Mouse (Mus musculus): ENCODE data around the gene Rpsa.
"Not testable (repeated sequence)": the region's sequence is repeated elsewhere in the genome, so short reads cannot be mapped to it uniquely, and the experiment has no call there.

Gene Rpsa

DNA sequence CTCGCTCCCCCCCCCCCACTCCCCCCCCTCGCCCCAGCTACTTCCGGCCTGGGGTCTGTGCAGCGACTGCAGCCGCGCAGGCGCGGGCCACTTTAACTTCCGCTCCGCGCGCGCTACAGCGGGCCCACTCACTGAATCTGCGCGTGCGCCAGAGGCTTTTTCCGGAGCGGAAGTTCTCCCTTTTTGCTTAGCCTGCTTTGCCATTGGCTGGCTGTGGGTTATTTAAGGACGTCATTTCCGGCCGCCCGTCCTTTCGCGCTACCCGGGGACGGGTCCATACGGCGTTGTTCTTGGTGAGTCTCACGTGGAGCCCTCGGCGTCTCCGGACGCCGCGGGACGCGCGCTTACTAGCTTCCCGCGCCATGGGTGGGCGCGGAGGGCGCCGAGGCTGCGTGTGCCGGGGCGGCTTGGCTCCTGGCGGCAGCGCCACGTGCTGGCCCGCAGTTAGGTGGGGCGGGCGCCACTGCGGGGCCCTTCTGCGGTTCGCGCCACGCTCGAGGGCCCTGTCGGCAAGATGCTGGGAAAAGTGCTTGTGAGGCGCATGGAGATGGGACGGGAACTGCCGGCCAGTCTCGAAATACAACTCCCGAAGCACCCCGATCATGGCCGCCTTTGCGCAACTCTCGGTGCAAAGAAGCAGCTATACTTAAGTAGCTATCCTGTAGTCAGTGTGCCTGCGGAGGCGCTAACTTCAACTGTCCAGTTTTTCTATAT, at the start of gene Rpsa:
Gene Rpsa, plus strand, starts transcription at position 152 of the 714 bp plus-strand sequence.
- DNase-seq (ENCODE audit: low spot score in 2 of 2), result peak; percentile 95

DNA sequence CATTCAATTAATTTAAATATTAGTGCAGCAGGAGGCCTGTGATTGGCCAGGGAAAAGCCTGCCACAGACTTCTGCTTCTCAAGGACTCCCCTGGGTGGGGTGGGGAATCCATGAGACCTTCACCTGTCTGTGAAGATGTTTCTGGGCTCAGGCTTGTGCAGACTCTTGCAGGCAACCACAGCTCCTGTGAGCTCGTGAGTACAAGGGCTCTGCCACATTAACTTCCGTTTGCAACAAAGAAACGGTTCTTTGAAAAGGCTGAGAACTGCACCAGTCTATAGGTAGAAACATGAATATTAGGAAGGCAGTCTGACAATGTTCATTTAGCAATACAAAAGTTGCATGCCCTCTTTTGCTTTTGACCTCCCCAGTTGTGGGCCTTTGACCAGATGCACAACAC, 49.2 kb upstream of the Rpsa start:
- DNase-seq (ENCODE audit: low spot score in 2 of 2), result no peak

DNA sequence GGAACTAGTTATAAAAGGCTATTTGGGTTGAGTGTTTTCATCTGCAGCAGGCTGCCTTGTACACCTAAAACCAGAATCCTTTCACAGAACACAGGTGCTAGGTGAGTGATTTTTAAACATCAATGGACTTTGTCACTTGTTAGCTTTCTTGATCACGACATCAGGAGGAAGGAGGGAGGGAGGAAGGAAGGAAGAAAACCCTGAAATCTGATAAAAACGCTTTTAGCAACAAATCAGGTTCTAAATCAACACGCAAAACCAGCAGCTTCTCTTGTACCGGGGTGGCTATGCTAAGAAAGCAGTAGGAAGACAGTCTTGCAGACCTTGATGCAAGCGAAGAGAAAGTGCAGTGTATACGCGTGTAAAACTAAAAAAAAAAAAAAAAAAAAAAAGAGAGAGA, 47.6 kb upstream of the Rpsa start:
- no peak for DNase-seq (ENCODE audit: low spot score in 2 of 2)

DNA sequence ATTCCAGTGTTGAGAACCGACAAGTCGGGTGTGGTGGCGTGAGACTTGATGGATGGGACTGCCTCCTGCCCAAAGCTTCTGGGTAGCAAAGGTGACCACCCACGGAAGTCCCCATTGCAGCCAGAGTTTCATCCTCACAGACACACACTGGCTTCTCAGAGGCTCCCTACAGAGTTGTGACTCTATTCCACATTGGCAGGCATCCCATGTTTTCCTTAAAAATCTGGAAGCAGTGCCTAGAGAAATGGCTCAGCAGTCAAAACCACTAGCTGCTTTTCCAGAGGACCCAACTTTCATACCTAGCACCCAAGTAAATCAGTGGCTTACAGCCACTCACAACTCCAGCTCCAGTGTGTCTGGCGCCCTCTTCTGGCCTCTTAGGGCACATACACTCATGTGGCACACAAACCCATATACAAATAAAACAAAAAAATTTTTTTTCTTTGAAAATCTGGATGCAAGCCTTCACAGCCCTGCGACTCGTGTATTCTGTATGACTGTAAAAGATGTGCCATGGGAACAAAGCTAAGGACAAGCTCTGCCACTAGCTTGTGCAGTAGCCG, 46.9 kb upstream of the Rpsa start:
- no peak for DNase-seq (ENCODE audit: low spot score in 2 of 2)

DNA sequence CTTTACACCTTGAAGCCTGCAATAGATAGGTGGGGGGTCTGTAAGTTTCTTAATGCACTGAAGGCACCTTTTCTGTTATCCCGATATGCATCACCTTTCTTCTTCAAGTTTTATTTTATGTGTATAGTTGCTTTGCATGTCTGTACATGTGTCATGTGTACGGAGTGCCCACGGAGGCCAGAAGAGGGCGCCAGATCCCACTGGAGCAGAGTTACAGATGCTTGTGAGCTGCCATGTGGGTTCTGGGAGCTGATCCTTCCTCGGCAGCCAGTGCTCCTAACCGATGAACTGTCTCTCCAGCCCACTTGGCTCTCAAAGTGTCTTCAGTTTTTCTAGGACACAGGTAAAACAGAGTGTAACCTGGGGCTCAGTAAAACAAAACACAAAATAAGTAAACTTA, 46.2 kb upstream of the Rpsa start:
- no peak for DNase-seq (ENCODE audit: low spot score in 2 of 2)

DNA sequence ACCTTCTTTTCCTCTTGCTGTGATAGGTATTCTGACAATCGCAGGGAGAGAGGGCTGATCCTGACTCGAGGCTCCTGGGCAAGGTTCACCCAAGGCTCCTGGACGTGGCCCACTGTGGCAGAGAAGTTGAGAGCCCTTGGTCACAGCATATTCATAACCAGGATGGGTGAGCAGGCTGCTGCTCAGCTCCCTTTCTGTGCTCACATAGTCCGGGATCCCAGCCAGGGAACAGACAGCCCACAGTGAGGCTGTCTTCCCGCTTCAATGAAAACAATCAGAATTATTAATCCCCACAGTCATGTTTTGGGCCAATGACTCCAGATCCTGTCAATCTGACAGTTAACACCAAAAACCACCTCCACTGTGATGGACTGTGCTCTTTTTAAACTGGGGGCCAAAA, 45.5 kb upstream of the Rpsa start:
- DNase-seq (ENCODE audit: low spot score in 2 of 2), result no peak

DNA sequence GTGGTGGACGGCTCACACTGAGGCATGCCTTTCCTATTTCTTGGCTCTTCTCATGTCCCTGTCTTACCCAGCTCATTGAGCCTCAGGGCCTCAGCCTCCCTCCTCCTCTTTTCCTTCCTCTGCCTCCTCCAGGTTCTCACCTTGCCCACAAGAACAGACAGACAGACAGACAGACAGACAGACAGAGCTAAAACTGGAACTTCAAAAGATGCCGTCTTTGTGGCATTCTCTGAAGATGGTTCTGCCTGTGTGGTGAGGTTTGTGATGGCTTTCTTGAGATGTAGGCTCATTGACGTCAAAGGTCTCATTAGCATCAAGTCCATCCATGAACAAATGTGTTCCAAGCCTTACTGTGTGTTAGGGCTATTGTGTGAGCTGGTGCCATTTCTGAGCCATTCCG, 44.8 kb upstream of the Rpsa start:
- no peak for DNase-seq (ENCODE audit: low spot score in 2 of 2)

DNA sequence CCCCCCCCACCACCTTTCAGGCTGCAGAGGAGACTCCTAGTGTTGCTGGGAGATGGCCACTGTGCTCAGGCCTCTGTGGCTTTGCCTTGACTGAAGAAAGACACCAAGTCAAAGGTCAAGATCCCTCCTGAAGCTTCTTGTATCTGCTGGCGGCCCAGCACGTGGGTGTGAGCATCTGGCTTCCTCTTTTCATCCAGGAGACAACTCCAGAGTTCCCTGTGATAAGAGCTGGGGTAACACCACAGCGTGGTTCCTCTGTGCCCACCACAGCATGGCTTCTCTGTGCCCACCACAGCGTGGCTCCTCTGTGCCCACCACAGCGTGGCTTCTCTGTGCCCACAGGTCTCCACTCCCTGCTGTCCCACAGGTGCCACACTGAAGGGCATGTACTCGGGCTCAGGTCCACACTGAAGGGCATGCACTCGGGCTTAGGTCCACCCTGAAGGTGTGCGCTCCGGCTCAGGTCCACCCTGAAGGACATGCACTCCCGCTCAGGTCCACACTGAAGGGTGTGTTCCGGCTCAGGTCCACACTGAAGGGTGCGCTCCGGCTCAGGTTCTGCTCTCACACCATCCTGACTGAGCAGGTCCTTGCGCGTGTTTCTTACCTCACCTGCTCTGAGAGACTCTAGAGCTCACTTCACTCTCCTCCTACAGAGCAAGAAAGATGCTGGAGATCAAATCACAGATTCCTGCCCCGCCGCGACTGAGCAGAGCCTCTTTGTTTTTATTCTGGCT, 44.2 kb upstream of the Rpsa start:
- no peak for DNase-seq (ENCODE audit: low spot score in 2 of 2)

DNA sequence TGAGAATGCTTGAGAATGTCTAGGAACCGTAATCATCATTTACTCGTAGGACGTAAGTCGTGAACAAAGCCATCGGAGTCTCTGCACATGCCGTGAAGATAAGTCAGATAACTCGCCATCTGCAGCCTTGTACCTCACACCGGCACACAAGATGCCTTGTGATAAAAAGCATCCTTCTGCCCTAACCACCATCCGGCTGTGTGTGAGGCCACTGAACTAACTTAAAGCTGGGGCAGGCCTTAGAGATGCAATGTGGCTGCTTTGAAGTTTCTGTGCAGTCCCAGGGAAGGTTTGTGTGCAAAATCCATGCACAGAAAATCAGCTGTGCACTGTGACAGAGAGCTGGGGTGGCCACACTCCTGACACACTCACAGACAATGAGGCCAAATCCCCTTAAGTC, 43.1 kb upstream of the Rpsa start:
- no peak for DNase-seq (ENCODE audit: low spot score in 2 of 2)

DNA sequence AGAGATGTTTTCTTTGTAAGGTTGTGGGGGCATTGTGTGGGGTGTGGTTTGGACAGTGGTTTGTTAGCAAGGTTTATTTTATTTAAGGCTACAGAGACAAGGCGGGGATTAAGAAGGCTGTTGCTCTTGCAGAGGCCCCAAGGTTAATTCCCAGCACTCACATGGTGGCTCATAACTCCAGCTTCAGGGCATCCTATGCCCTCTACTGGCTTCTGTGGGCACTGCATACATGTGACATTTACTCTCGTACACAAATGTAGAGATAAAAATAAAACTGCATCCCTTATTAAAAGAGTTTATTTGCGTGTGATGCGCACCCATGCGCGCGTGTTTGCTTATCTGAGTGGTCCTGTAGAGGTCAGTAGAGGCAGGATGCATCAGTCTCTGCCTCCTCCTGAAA, 38.4 kb upstream of the Rpsa start:
- no peak for DNase-seq (ENCODE audit: low spot score in 2 of 2)

DNA sequence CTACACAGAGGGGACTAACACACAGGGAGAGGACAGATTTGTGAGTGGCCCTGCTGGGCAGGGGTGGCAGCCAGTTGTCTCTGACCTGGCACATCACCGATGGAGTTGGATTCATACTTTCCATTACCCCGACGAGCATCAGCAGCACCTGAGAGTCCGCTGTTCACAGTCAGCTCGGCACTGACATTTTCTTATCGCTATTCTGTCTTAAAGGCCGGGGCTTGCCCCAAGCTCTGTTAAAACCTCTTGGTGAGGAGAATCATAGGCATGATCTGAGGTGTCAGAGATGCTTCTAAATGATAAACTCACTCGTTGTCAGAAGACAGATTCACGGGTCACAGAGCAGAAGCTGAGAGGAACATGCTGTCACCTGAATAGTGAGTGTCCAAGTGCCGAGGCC, 36.4 kb upstream of the Rpsa start:
- no peak for DNase-seq (ENCODE audit: low spot score in 2 of 2)

DNA sequence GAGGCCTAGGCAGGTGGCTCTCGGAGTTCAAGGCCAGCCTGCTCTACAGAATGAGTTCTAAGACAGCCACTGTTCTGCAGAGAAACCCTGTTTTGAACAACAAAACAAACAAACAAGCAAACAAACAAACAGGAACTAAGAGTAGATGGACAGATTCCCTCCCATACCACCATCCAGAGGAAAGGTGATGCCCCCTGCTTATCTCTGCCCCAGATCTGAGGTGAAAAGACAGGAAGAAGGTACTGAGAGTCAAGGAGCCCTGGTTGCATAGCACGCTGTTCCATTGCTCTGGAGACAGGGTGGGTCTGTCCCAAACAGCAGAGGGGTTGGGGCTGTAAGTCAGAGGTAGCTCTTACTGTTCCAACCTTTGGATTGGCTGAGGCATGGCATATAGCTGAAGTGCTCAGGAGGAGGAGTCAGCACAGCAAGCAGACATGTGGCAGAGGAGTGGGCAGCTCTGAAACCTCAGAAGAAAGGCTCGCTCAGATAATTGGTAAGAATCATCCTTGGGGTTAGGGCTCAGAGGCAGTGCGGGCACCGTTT, 35.7 kb upstream of the Rpsa start, which contains the start of gene Ccr8:
Gene Ccr8, plus strand, starts transcription at position 419 of the 543 bp plus-strand sequence.
- DNase-seq (ENCODE audit: low spot score in 2 of 2), result no peak

DNA sequence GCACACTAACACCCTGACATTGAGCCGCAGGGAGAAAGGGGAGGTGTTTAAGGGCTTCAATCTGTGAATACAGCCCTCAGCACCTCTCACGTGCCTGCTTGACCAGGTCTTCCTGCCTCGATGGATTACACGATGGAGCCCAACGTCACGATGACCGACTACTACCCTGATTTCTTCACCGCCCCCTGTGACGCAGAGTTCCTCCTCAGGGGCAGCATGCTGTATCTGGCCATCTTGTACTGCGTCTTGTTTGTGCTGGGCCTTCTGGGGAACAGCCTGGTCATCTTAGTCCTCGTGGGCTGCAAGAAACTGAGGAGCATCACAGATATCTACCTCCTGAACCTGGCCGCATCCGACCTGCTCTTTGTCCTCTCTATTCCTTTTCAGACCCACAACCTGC, 33.8 kb upstream of the Rpsa start:
- no peak for DNase-seq (ENCODE audit: low spot score in 2 of 2)

DNA sequence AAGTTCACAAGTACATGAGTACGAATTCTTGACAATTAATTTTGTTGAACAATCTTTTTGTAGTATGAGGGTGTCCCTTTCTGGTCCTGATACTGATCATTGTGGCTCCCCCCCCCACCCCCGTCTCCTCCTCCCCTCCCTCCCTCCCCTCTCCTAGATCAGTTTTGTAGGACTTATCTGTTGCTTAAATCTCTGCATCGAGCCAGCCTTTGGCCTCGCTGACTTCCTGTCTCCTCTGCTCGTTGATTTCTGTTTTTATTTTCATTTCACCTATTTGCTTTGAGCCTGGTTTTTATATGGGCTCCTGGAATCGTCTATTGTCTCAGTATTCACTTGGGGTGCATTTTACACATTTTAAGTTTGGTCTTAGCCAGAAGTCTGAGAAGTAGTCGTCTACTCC, 31.6 kb upstream of the Rpsa start:
- no peak for DNase-seq (ENCODE audit: low spot score in 2 of 2)

DNA sequence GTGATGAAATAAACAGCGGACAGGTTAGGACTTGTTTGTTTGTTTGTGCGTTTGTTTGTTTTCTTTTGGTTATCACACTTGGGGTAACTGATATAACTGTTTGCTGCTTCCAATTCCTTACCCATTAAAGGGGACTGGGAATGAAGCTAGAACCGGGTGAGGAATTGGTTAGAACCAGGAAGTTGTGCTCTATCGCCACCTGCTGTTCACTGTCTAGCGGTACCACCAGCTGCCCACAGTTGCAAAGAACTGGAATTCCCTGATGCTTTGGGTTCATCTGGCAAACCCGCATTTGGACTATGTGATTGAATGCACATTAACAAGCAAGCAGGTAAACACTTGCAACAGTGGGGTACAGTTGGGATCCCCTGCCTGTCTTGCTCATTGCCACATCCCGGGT, 28.8 kb upstream of the Rpsa start:
- peak in 1 of 2 experiments; percentile 70 for DNase-seq (ENCODE audit: low spot score in 2 of 2)

DNA sequence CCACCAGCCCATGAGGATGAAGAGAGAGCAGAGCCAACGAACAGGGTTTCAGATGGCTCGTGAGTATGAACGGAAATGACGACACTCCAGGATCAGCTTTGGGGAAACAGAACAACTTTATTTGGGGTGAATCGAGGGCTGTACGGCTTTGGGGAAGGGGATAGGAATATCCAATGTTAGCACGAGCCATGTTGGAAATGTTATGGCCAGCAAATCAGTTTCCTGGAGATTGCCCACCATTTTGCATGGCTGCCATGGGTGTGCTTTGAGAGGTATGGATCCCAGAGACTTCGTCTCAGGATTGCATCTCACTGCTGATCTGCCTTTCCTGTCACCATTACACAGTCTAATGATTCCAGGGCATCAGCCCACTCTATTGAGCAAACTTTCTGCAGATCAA, 28.2 kb upstream of the Rpsa start:
- no peak for DNase-seq (ENCODE audit: low spot score in 2 of 2)

DNA sequence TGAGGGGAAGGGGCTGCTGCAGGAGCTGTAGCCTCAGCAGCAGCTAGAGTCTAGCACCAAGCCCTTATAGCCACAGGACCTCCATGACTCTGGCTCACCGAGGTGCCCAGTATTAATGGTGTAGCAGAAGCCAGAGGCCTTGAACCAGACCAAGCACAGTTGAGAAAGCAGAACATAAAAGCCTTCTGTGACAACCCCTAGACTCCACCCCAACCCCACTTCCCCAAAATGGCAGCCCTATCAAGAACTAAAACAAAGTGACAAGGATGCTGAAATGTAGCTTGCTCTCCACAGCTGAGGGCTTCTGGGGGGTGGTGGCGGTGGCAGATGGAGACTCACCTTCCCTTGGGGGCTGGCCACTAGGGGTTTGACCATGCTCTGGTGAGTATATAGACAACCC, 26.3 kb upstream of the Rpsa start:
- DNase-seq (ENCODE audit: low spot score in 2 of 2), result no peak

DNA sequence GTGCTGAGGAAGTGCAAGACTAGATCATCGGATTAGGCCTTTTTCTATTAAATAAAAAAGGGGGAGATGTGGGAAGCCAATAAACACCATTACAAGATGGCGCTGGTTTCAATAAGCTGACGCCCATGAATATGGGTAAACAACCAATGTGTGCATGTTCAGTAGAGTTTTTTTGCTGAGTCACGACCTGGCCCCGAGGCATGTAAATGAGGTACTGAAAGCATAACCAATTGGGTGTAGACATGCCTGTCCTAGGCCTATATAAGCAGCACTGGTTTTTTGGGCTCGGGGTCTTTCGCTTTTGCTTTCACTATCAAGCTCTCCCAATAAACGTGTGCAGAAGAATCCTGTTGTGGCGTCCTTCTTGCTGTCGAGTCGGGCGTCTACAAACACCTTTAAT, 18.5 kb upstream of the Rpsa start:
- DNase-seq (ENCODE audit: low spot score in 2 of 2), result not testable (repeated sequence)

DNA sequence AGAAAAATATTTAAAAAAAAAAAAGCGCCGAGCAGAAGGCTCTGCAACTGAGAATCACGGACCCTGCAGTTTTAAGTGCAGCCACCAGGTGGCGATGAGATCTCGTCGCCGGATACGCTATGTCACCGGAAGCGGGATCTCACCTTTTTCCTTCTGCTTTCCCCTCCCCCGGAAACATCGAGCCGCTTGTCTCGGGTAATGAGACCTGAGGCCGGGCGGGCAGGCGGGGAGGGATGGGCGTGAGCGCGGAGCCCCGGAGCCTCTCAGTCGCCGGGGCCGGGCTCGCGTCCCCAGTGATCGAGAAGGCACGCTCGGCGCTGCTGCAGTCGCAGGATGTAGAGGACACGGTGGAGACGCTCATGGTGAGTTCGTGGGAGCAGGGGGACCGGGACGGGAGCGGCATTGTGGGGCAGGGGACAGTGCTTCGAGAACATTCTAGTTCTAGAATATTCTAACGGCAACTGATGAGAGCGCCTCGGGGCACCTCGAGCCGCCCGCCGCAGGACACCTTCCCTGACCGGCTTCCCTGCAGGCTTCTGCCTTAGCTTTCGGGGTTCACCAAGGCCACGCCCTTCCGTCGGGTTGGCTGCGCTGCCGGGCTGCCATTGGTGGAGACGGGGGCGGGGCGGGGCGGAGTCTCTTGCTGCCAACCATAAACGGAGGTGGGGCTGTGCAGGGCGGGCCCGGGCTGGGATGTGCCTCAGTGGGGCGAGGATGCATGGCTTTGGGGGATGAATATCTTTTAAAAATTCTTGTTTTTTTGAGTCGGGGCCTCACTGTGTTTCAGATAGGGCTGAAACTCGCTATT, 17.1 kb upstream of the Rpsa start, which contains the start of gene Slc25a38:
Gene Slc25a38, plus strand, starts transcription at position 164 of the 808 bp plus-strand sequence.
- DNase-seq (ENCODE audit: low spot score in 2 of 2), result peak; percentile 91 to 95

DNA sequence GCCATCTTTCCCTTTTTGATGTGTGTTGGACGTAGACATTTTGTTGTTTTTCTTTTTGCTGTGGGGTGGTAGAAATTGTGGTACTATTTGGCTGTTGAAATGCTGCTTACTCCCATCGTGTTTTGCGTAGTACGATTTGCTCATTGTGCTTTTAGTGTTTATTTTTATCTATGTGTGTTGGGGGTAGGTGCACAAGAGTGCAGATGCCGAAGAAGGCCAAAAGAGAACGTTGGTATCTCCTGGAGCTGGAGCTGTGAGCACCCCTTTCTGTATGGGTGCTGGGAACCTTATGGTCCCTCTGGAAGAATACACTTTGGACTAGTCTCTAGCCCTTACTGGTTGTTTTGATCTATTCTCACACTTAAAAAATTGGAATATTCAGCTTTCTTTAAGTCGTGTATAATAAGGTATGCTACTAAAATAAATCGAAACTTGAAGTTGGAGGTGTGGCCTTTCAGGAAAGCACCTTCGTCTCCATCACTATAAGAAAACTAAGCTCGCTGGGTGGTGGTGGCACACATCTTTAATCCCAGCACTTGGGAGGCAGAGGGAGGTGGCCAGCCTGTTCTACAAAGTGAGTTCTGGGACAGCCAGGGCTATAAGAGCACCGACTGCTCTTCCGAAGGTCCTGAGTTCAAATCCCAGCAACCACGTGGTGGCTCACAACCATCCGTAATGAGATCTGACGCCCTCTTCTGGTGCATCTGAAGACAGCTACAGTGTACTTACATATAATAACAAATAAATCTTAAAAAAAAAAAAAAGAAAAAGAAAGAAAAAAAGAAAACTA, 16.1 kb upstream of the Rpsa start:
- DNase-seq (ENCODE audit: low spot score in 2 of 2), result no peak

DNA sequence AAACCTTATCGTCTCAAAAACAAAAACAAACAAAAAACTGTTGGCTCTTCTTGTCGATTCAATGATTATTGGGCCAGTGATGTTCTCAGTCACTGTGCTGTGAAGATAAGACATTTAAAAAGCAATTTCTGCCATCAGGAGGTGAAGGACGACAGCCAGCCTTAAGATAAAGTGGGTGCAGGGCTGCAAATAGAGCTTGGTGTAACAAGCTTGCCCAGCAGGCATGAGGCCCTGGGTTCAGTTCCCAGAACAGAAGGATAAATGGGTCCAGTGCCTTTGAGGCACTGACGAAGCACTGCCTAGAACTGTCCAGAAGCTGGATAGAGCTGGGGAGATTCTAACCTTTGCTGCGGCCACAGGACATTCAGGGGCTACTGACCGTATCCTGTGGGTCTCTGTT, 15.0 kb upstream of the Rpsa start:
- no peak for DNase-seq (ENCODE audit: low spot score in 2 of 2)

Measured in frontal cortex, postnatal 14 days (tissue).